Mouse (Mus musculus): ENCODE measurements at regions not wholly inside any gene's neighbourhood (a gene's known extent, or its start where the extent isn't known, plus 50 kb on each side); places are given as distances from the start of the nearest gene placed in this dataset.
A peak's percentile ranks its signal among the peaks of the same experiment; 100 is the strongest.
"Not testable (repeated sequence)": the region's sequence is repeated elsewhere in the genome, so short reads cannot be mapped to it uniquely, and the experiment has no call there.

DNA sequence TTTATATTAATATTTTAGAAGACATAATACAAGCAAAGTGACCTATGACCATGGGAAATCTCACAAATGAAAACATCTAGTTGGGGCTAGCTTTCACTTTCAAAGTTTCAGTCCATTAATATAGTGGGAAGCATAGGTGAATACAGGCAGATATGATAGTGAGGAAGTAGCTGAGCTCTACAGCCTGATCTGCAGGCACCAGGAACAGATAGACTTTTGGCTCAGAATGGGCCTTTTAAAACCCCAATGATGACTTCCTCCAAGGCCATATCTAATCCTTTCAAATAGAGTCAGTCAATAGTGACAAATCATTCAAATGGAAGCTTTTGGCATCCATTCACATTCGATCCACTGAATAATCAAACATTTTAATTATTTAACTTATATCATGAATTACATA, 581.6 kb upstream of the Pcdh17 start:
- intact Hi-C loops (cut with DNase I), result no loop called here
- no peak for DNase-seq

DNA sequence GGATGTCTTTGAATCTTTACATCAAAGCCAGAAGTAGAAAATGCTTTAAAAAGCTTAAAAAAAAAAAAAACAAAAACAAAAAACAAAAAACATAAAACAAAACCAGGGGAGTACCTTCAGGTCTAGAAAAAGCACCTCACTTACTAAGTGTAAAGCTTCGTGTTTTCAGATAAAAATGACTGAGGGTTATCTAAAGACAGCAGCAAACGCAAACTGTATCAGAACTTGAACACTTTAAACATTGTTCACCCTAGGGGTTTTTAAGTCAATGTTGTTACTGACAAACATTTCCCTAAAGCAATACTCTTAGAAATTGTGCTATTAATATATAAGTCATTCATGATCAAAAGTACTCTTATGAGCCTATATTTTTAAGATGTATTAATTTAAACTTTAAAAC, 580.7 kb upstream of the Pcdh17 start:
- no peak for DNase-seq
- intact Hi-C loops (cut with DNase I), result no loop called here

DNA sequence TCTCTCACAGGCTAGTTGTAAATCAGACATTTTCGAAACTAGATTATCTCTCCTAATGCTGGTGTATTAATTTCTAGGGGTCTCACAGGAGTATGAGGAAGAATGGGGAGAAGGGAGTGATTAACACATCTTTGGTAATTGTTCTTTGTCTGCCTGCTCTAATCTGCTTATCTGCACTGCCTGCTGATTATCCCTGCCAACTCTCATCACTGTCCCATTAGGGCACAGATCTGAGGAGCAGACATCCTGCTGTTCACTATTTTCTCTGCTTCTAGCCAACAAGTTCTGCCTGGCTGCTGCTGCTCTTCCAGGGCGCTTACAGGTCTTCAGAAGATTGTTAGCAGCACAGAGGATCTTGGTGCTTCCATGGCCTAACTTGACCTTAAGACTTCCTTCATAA, 557.0 kb upstream of the Pcdh17 start:
- peak; percentile 12 for DNase-seq
- intact Hi-C loops (cut with DNase I), result no loop called here

DNA sequence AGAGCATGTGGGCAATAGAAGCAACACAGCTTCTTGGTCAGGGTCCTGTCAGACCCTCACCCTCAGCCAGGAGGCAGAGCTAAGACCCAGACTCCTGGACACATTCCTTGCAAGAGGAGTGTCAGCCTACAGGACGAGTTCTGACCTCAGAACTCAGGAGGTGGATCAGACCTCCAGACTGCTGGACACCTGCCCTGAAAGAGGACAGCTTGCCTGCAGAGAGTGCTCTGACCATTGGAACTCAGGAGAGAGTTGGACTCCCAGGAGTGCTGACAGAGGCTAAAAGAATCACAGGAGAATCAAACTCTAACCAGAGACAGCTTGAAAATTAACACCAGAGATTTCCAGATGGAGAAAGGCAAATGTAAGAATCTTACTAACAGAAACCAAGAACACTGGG, 542.7 kb upstream of the Pcdh17 start:
- DNase-seq; intact Hi-C loops (cut with DNase I): not testable (repeated sequence)

DNA sequence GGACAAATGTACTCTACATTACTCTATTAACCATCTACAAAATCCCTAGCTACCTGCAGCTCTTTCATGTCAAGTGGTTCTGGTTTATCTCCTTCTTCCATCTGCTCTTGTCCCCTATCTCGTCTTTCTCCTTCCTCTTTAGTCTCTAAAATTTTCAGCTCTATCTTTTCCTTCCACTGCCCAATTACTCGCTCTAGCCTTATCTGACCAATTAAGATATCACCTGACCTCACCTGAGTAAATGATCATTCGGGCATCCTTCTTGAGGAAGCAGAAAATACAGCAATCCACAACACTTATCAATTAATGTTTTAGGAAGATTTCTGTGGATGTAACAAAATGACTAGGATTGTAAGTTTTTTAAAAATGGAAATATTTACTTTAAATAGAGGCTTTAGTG, 500.3 kb upstream of the Pcdh17 start:
- no peak for DNase-seq
- intact Hi-C loops (cut with DNase I), result no loop called here

DNA sequence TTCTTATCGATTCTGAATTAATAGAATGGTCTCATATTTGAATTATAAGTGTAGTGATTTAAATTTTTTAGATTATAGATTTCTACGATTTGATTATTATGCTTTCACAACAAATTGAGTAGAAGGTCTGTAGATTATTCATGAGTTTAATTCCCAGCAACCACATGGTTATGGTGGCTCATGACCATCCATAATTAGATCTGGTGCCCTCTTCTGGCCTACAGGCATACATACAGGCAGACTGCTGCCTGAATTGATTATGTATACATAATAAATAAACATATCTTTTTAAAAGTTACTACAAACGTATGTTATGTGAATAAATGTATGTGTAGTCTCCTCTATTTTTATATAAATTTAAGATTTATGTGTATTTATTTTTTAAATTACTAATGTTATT, 499.2 kb upstream of the Pcdh17 start:
- no peak for DNase-seq
- intact Hi-C loops (cut with DNase I), result no loop called here

DNA sequence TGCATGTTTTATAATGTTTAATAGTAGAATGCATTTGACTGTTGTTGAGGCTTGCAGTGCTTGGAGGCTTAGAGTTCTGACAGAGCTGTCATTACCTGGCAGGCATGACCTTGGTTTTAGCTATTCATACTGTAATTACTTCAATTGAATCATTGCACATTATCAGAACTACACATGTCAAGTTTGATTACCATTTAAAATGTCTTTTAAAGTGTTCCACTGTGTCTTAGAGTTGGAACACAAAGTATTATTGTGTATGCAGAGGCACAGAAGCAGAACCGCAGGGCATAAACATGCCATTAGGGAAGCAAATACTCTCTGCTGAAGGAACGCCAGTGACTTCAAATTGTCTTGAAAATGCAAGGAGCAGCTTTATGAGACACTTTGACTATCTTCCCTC, 493.7 kb upstream of the Pcdh17 start:
- no peak for DNase-seq
- intact Hi-C loops (cut with DNase I), result no loop called here

DNA sequence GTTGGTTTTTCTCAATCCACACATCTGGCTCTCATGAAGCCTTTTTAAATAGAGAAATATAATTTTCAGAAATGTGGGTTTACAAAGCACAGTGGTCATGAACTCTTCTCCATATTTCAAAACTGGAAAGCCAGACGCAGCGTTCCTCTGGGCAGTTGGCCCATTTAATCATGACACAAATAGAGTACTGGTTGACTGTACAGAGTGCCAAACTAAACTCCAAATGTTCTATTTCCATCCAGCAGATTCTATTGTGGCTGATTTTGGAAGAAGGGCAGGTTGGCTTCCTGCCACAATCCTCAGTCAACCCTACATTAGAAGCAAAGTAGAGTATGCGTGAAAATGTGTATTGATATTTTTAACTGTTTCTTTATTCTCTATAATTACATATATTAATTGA, 484.3 kb upstream of the Pcdh17 start:
- DNase-seq, result peak; percentile 60
- intact Hi-C loops (cut with DNase I), result no loop called here

DNA sequence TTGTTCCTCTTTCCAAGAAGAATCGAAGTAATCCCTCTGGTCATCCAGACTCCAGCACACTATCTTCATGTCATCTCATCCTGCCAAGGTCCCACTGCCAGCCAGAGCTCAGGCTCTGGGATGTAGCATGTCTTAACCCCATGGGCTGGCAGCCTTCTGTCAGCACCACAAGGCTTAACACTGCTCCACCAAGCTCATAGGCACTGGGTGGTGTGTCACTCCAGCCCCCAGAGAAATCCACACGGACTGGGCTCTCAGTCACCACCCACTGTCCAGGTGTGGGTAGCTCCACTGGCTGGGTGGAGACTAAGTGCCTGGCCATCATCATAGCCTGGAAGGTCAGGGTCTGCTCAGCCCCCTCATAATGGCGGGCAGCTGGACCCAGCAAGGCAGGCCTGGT, 459.8 kb upstream of the Pcdh17 start:
- no peak for DNase-seq
- intact Hi-C loops (cut with DNase I), result no loop called here

All from left cerebral cortex, postnatal 4 days (tissue).